Mouse (Mus musculus): ENCODE data around the gene Arhgap25. TPM values are rescaled to one million over a fixed set of nuclear protein-coding genes. Genes with fewer than 3 reads are reported as not detected.

The Arhgap25 gene
- polyA plus RNA-seq, 1 experiment from 2014 or later, result 1.8 TPM

DNA sequence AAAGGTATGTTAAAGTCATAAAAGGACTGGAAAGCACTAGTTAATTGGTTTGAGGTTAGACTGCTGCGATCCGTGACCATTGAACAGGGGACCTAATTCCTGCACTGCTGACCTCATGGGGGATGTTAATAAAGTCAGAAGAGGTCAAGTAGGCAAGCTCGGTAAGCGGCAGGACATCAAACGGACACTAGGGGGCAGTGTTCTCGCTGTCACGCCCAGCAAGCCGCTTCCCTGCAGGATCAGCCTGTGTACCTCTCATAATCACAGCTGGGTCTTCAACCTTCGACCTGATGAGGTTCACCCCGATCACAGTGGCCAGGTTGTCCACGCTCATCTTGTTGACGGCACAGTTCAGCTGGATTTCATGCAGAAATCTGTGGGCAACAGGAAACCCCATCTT lies 66.8 kb downstream of the Arhgap25 start:
- Histone ChIP-seq H3K36me3 (no peaks in the 10 kb centered on the region), H3K4me1 (peaks cover 5% of the 10 kb centered on the region), H3K4me3 (peak overlapping the region; percentile 16; the same call in 1 of the 2 replicates), H3K9ac (replicated peaks) (no peak overlapping the region), H3K9me3 (no peaks in the 10 kb centered on the region), H3K27ac (replicated peaks) (no peak overlapping the region), H3K27me3 (no peaks in the 10 kb centered on the region), H3K4me2 (replicated peaks) (peak overlapping the region; percentile 35)
- no peak for ATAC-seq (replicated peaks)
- 11% methylated on average over 12 of the region's 12 CpGs for WGBS

DNA sequence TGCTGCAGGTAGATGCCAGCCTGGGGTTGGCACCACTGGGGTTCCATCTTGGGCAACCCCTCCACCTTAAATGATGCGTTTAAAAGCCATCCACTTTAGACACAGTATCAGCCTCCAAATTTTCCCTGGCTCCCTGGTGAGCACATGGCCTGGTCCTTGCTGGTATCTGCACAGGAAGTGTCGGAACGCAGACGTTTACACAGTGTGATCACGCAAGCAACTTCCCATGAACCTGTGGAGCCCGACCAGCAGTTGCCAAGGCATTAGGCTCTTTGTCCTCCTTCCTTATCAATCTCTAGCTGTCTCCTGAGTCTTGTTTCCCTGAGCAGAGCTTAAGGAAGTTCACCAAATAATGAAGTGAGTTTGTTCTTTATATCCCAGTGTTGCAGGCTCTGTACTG lies 77.6 kb downstream of the Arhgap25 start:
- no peak for ATAC-seq (replicated peaks)
- H3K27me3 ChIP-seq, result no peaks in the 10 kb centered on the region
- H3K27ac ChIP-seq (replicated peaks), result no peak overlapping the region
- no peaks in the 10 kb centered on the region for H3K9me3 ChIP-seq
- no peak overlapping the region for H3K4me2 ChIP-seq (replicated peaks)
- no peak overlapping the region for H3K9ac ChIP-seq (replicated peaks)
- WGBS, result 91% methylated on average over 6 of the region's 6 CpGs
- H3K4me3 ChIP-seq, result no peak overlapping the region
- no peaks in the 10 kb centered on the region for H3K4me1 ChIP-seq
- no peaks in the 10 kb centered on the region for H3K36me3 ChIP-seq

DNA sequence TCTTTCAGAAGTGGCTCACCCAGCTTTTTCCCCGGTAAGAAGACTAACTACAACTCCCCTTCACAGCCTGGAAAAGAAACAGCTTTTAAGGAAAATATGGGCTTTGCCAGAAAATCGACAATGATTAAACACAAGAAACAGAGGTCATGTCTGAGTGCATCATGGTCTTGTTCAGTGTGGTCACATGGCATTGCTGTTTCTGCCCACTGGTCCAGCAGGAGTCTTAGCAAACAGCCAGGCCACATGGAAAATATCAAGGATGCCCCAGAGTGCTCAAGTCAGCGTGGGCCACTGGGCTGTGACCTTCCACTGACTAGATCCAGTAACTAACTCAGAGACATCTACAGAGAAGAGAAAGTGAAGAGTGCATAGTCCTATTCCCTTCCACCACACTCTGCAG lies 81.3 kb downstream of the Arhgap25 start:
- Histone ChIP-seq H3K4me1 (no peaks in the 10 kb centered on the region), H3K27ac (replicated peaks) (no peak overlapping the region), H3K4me2 (replicated peaks) (no peak overlapping the region), H3K27me3 (no peaks in the 10 kb centered on the region), H3K4me3 (no peak overlapping the region), H3K9ac (replicated peaks) (no peak overlapping the region), H3K36me3 (no peaks in the 10 kb centered on the region), H3K9me3 (no peaks in the 10 kb centered on the region)
- 83% methylated on average over 3 of the region's 3 CpGs for whole genome bisulfite sequencing
- no peak for ATAC-seq (replicated peaks)

DNA sequence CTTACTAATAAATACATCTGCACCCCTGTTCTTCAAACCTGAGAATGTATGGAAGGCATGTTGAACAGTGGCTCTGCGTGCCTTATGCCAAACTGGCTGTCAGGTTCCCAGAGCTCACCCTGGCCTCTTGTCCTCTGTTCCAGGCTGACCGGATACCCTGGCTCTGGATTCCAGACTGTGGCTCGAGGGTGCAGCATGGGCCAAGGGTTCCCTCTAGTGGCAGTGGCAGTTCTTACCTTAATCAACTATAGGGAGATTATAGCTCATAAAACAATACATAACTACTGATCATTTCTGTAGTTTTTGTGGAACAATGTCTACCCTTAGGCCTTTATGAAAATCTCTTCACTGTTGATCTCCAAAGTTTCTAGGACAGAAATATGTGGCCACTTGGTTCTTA lies 82.0 kb downstream of the Arhgap25 start:
- no peak overlapping the region for H3K9ac ChIP-seq (replicated peaks)
- 68% methylated on average over 3 of the region's 3 CpGs for WGBS
- H3K9me3 ChIP-seq, result no peaks in the 10 kb centered on the region
- no peak for ATAC-seq (replicated peaks)
- H3K4me2 ChIP-seq (replicated peaks), result no peak overlapping the region
- no peaks in the 10 kb centered on the region for H3K4me1 ChIP-seq
- H3K36me3 ChIP-seq, result no peaks in the 10 kb centered on the region
- no peak overlapping the region for H3K27ac ChIP-seq (replicated peaks)
- no peaks in the 10 kb centered on the region for H3K27me3 ChIP-seq
- H3K4me3 ChIP-seq, result no peak overlapping the region

DNA sequence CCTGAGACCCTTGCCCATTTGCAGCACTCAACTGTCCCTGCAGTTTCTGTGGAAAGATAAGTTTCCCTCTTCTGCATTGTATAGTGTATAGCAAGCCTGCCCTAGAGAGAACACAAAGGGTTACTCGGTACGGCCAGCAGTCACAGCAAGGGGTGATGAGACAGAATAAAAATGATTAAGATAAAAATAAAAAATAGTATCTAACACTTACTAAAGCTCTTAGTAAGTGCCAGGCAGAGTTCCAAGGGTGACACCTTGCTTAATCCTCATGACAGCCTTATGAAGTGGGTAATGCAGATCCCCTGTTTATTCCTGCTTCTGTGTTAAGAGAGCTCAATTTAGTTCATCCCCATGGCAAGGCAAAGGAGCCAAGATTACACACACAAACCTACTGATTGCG lies 83.5 kb downstream of the Arhgap25 start:
- Histone ChIP-seq H3K27ac (replicated peaks) (no peak overlapping the region), H3K9ac (replicated peaks) (no peak overlapping the region), H3K27me3 (no peaks in the 10 kb centered on the region), H3K36me3 (no peaks in the 10 kb centered on the region), H3K4me3 (no peak overlapping the region), H3K4me2 (replicated peaks) (no peak overlapping the region), H3K4me1 (0 out of 2 replicates have a peak, but pooled peaks cover 3% of the 10 kb centered on the region), H3K9me3 (no peaks in the 10 kb centered on the region)
- WGBS, result 72% methylated on average over 3 of the region's 3 CpGs
- ATAC-seq (replicated peaks), result no peak

DNA sequence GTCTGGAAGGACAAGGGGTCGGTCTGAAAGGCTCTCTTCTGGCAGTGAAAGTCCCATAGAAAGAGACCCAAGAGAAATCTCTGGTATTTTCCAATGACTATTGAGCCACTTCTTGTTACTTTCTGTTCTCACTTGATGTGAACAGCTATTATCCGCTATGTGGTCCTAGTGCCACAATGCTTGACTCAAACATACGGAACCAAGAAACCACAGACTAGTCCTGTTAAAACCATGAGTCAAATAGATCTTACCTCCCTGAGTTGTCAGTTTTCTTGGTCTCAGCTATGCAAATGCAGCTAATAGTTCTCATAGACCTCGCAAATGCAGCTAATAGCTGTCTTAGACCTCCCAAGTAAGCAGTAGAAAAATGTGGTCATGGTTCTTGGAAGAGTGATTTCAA lies 85.8 kb downstream of the Arhgap25 start:
- Histone ChIP-seq H3K9ac (replicated peaks) (no peak overlapping the region), H3K4me1 (0 out of 2 replicates have a peak, but pooled peaks cover 3% of the 10 kb centered on the region), H3K4me3 (no peak overlapping the region), H3K27me3 (no peaks in the 10 kb centered on the region), H3K9me3 (no peaks in the 10 kb centered on the region), H3K4me2 (replicated peaks) (no peak overlapping the region), H3K36me3 (no peaks in the 10 kb centered on the region), H3K27ac (replicated peaks) (no peak overlapping the region)
- no peak for ATAC-seq (replicated peaks)
- 87% methylated on average over 4 of the region's 4 CpGs for WGBS

DNA sequence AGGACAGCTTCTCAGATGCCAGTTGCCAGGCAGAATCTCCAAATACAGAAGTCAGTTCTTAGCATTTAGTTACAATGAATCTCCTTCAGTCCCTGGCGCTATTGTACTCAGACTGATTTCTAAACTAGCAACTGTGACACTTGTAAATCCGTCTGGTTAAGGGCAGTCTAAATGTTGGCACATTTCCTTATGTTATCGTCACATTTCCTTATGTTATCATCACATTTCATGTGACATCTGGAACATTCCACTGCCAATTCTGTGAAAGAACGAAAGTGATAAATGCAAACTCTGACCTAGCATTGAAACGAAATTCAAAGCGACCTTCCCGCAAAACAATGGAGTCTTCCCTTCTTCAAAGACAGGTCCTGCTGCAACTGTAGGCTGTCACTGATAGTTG lies 87.8 kb downstream of the Arhgap25 start:
- H3K27me3 ChIP-seq, result no peaks in the 10 kb centered on the region
- 0 out of 2 replicates have a peak, but pooled peaks cover 3% of the 10 kb centered on the region for H3K4me1 ChIP-seq
- H3K27ac ChIP-seq (replicated peaks), result no peak overlapping the region
- H3K4me3 ChIP-seq, result no peak overlapping the region
- no peak overlapping the region for H3K4me2 ChIP-seq (replicated peaks)
- ATAC-seq (replicated peaks), result no peak
- no peaks in the 10 kb centered on the region for H3K9me3 ChIP-seq
- WGBS, result 55% methylated on average over 7 of the region's 7 CpGs
- no peak overlapping the region for H3K9ac ChIP-seq (replicated peaks)
- no peaks in the 10 kb centered on the region for H3K36me3 ChIP-seq

DNA sequence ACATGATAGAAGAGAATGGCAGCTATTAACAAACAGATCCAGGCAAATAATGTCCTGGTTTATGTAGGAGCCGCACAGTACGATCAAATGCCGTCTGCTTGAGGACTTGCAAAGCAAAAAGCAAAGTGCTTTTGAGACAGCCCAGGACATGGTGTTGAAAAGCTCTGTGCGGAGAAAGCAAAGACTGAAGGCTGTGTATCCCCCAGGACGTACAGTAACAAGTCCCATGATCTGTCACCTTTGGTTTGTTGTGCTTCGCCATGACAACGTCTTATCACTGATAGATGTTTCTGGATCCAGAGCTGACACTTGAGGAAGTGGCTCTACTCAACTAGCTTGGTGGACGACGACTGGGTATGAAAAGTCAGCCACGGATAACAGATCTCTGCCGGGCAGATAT lies 89.8 kb downstream of the Arhgap25 start:
- Histone ChIP-seq H3K36me3 (no peaks in the 10 kb centered on the region), H3K4me1 (0 out of 2 replicates have a peak, but pooled peaks cover 3% of the 10 kb centered on the region), H3K9ac (replicated peaks) (no peak overlapping the region), H3K9me3 (no peaks in the 10 kb centered on the region), H3K27me3 (no peaks in the 10 kb centered on the region), H3K4me2 (replicated peaks) (no peak overlapping the region), H3K27ac (replicated peaks) (no peak overlapping the region), H3K4me3 (no peak overlapping the region)
- ATAC-seq (replicated peaks), result no peak
- 89% methylated on average over 11 of the region's 11 CpGs for WGBS

DNA sequence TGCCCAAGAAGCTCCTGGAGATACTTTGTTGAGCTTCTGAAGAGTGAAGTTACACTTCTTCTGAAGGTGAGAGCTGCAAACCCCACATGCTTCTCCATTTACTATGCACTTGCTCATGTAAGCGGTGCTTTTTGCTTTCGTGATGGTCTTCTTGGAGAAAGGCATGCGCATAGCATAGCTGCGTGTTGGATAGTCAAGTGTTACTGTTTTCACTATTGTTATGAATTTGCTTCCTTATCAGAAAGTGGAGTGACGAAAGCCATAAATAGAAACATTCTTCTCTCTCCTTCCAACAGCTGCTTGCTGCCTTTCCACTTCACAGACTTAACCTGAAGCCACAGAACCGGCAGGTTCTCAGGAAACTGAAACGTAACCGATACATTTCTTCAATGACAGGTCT lies 96.3 kb downstream of the Arhgap25 start:
- H3K27ac ChIP-seq (replicated peaks), result no peak overlapping the region
- no peaks in the 10 kb centered on the region for H3K4me1 ChIP-seq
- WGBS, result 88% methylated on average over 8 of the region's 8 CpGs
- H3K9me3 ChIP-seq, result no peaks in the 10 kb centered on the region
- no peak overlapping the region for H3K9ac ChIP-seq (replicated peaks)
- H3K4me3 ChIP-seq, result no peak overlapping the region
- ATAC-seq (replicated peaks), result no peak
- H3K4me2 ChIP-seq (replicated peaks), result no peak overlapping the region
- H3K36me3 ChIP-seq, result no peaks in the 10 kb centered on the region
- no peaks in the 10 kb centered on the region for H3K27me3 ChIP-seq

DNA sequence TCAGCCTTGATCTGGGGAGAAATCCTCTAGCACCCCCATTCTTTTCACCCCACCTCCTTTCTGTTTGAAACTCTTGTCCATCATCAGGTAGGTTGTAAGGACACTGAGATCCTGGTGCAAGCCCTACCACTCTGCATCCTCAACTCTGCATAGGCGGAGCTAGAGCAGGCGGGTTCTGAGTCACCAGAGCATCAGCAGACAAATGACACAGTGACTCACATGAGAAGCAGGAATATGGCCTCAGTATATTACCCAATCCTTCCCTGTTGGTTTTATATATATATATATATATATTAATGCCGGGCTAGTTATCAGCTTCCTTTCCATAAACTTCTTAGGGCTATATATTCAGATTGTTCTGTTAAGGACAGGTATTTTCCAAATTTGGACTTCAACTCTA lies 97.3 kb downstream of the Arhgap25 start:
- 91% methylated on average over 3 of the region's 3 CpGs for WGBS
- ATAC-seq (replicated peaks), result no peak
- Histone ChIP-seq H3K4me1 (no peaks in the 10 kb centered on the region), H3K27ac (replicated peaks) (no peak overlapping the region), H3K27me3 (no peaks in the 10 kb centered on the region), H3K9ac (replicated peaks) (no peak overlapping the region), H3K9me3 (no peaks in the 10 kb centered on the region), H3K36me3 (no peaks in the 10 kb centered on the region), H3K4me3 (no peak overlapping the region), H3K4me2 (replicated peaks) (no peak overlapping the region)

DNA sequence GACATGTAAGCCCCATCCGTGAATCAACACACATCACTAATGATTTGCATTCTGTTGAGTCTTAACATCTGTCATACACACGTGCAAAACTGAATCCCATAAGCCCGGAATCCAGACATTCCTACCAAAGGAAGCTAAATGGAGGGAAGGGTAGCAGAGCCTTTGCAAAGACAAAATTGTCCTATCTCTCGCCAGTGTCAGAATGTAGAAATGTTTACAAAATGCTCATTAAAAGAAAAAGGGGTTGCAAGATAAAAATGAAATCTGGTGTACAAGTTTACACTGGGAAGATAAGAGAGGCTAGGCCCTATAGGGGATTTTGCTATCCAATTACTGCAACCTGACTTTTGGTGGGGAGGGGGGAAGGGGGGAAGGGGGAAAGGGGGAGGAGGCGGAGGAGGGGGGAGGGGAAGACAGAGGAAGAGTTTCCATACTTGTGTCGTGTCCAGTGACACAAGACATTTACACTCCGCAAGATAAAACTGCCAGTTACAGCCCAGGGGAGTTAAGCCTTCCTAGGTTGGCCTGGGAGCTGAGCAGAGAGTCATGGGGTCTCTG lies 104.5 kb downstream of the Arhgap25 start, which contains the start of gene Bmp10:
Bmp10 (plus strand) TSS at position 508 of the 558 bp plus-strand sequence.
- Histone ChIP-seq H3K27ac (replicated peaks) (no peak within 1 kb of the TSS), H3K27me3 (no peaks in the 10 kb centered on the region), H3K36me3 (no peaks in the 10 kb centered on the region), H3K4me3 (no peak within 1 kb of the TSS), H3K9me3 (no peaks in the 10 kb centered on the region), H3K4me1 (no peaks in the 10 kb centered on the region), H3K4me2 (replicated peaks) (no peak within 1 kb of the TSS), H3K9ac (replicated peaks) (no peak within 1 kb of the TSS)
- WGBS, result 75% methylated on average over 7 of the region's 7 CpGs
- ATAC-seq (replicated peaks), result no peak

DNA sequence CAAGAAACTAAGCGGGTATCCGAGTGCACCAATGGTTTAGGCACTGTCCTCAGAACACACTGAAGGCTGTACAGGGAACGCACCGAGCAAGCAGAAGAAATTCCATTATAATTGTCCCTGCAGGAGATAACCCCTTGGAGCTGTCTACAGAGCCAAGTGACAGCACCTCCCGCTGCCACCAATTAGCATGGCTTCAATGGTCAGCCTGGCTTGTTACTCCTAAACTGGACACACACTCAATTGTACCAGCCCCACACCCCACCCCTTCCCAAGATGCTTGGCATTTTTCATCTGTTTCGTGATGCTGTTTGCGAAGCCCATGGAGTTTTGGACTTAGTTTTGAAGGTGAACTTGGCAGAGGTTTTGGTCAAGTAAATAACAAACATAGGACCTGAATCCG lies 105.4 kb downstream of the Arhgap25 start:
- no peak overlapping the region for H3K27ac ChIP-seq (replicated peaks)

DNA sequence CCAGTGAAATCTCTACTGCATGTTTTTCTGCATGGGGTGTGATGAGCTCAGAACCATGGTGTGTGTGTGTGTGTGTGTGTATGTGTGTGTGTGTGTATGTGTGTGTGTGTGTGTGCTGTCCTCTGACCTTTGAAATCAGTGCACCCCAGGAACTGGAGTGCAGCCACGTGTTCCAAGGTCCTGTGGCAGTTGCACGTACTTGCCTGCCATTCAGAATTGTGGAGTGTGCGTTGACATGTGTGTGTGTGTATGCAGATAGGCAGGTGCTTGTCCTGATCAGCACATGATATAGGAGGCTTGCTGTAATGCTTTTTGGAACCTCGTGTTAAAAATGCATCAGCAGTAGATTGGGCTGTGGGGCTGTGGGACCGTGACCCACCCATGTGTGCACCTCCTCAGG lies 106.1 kb downstream of the Arhgap25 start:
- Histone ChIP-seq H3K9me3 (no peaks in the 10 kb centered on the region), H3K27ac (replicated peaks) (no peak overlapping the region), H3K4me2 (replicated peaks) (no peak overlapping the region), H3K36me3 (no peaks in the 10 kb centered on the region), H3K27me3 (no peaks in the 10 kb centered on the region), H3K9ac (replicated peaks) (no peak overlapping the region), H3K4me3 (no peak overlapping the region), H3K4me1 (no peaks in the 10 kb centered on the region)
- 73% methylated on average over 5 of the region's 5 CpGs for WGBS
- no peak for ATAC-seq (replicated peaks)

More for the DNA sequence above, 105.4 kb downstream of the Arhgap25 start:
- H3K9ac ChIP-seq (replicated peaks), result no peak overlapping the region
- H3K4me3 ChIP-seq, result no peak overlapping the region
- no peaks in the 10 kb centered on the region for H3K9me3 ChIP-seq
- no peak overlapping the region for H3K4me2 ChIP-seq (replicated peaks)
- WGBS, result 35% methylated on average over 8 of the region's 8 CpGs
- H3K36me3 ChIP-seq, result no peaks in the 10 kb centered on the region
- no peak for ATAC-seq (replicated peaks)
- H3K4me1 ChIP-seq, result no peaks in the 10 kb centered on the region
- no peaks in the 10 kb centered on the region for H3K27me3 ChIP-seq
